Mouse (Mus musculus) left cerebral cortex, adult 9 months (tissue): Measurements from ENCODE around the gene Acot4.
"Not testable (repeated sequence)": the region's sequence is repeated elsewhere in the genome, so short reads cannot be mapped to it uniquely, and the experiment has no call there.

Experiments used
- DNase-seq, 2 experiments: peaks; one replicate each; pipeline ENCODE4 v3.0.0; 2022; ENCODE audit warnings: low spot score in 2 of 2

Acot4 gene

DNA sequence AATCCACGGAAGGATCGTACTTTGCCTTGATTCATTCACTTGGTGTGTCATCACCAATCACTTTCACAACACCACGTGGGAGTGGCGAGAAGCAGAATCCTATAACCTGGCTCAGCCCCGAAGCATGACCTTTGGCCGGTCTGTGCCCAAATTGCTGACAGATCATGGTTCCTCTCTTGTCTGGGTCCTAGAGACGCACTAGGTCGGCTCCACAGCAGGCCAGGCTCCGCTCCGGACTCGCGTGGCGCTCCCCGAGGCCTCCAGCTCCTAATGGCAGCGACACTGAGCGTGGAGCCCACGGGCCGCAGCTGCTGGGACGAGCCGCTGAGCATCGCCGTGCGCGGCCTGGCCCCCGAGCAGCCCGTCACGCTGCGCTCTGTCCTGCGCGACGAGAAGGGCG lies at the start of gene Acot4:
Acot4 (plus strand) TSS at position 139 of the 400 bp plus-strand sequence.
- peak in 1 of 2 experiments; percentile 17 for DNase-seq

- no peak for DNase-seq
These were observed 49.7 kb upstream of the Acot4 start for GRCm38 (mm10) chr12:83988483-83988882.

GRCm38 (mm10) chr12:83989378-83989777 lies 48.8 kb upstream of the Acot4 start:
- DNase-seq: no peak

DNA sequence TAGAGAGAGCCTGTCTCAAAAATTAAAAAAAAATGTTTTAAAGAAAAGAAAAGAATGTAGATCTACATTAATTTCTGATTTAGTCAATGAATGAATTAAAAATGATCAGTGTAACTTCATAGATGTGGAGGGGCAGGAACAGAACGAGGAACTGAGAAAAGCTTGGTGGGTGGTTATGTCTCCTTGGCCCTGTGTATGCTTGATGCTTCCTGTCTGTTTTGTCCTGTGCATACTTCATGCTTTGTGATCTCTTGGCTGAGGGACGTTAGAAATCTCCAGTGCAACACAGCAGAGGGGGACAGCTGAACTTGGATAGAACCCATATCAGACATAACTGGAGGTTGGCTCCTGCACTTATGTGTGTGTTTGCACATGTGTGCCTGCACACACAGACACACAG lies 41.0 kb upstream of the Acot4 start:
- DNase-seq: no peak

DNA sequence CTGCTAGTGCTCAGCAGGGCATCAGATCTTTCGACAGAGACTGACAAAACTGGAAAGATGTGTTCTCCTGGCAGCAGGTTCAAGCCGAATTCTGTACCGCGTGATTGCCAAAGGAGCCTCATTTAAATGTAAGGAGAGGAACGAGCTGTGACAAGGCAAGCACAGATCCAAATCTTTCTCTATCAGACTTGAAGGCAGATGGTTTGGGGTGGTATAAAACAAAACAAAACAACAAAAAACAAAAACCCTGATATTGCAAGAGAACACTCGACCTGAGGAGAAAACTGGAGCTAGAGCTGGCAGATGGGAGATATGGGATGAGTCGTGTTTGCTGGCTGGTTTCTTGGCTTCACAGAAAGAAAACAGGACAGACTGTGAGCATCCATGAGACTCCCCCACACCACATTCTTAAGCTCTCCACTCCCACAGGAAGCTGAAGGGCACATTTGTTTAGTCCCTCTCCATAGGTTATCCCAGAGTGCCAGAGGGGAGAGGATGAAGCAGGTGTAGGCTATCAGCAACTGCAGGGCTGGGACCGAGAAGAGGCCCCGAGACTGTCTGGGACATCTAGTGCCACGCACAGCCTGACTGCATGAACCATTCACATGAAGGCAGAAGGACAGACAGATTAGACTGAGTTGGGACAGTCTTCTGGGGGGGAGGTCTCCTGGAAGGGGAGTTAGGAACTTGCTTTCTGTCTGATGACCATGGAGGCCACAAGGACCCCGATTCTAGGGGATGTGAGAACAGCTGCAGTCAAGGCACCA lies 39.7 kb upstream of the Acot4 start:
- DNase-seq: peak in 1 of 2 experiments; percentile 29

- DNase-seq: not testable (repeated sequence)
These were observed 38.9 kb upstream of the Acot4 start for GRCm38 (mm10) chr12:83999237-83999636.

- no peak for DNase-seq
These were observed 37.8 kb upstream of the Acot4 start for GRCm38 (mm10) chr12:84000418-84000817.

DNA sequence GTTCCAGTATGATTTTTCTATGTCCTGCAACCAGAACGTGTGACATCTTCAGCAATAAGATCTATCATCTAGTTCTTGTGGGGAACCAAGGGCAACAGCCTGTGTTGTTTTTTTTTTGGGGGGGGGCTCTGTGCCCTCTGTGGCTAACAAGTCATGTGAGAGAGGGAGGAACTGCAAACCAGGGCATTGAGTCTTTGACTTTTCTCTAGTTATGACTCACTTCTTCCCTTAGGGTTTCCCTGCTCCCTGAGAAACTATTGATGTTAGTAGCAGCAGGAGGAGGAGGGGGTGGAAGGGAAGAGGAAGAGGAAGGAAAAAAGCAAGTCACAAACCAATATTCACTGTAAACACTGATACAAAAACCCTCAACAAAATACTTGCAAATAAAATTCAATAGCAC lies 34.3 kb upstream of the Acot4 start:
- DNase-seq: no peak

- no peak for DNase-seq
These were observed 29.9 kb upstream of the Acot4 start for GRCm38 (mm10) chr12:84008251-84008650.

- no peak for DNase-seq
These were observed 29.4 kb upstream of the Acot4 start for GRCm38 (mm10) chr12:84008729-84009128.

- DNase-seq: peak; percentile 50 to 54
These were observed 28.8 kb upstream of the Acot4 start, which contains the start of gene Acot1 for GRCm38 (mm10) chr12:84009171-84009965. Acot1 (plus strand) TSS chr12:84009490.

DNA sequence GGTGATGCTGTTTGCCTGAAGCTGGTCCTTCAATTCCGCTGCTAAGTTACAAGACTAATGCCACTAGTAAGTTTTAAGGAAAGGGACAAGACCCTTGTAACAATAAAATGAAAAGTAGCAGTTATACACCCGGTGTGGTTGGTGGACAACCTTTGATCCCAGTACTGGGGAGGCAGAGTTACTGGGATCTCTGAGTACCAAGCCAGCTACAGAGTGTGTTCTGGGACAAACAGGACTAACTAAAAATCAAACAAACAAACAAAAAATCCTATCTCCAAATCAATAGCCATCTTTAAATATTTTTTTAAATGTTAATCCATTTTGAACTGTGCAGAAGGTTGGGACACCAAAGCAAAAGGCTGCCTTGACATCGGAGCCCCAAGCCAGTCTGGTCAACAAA lies 28.0 kb upstream of the Acot4 start:
- DNase-seq: no peak

DNA sequence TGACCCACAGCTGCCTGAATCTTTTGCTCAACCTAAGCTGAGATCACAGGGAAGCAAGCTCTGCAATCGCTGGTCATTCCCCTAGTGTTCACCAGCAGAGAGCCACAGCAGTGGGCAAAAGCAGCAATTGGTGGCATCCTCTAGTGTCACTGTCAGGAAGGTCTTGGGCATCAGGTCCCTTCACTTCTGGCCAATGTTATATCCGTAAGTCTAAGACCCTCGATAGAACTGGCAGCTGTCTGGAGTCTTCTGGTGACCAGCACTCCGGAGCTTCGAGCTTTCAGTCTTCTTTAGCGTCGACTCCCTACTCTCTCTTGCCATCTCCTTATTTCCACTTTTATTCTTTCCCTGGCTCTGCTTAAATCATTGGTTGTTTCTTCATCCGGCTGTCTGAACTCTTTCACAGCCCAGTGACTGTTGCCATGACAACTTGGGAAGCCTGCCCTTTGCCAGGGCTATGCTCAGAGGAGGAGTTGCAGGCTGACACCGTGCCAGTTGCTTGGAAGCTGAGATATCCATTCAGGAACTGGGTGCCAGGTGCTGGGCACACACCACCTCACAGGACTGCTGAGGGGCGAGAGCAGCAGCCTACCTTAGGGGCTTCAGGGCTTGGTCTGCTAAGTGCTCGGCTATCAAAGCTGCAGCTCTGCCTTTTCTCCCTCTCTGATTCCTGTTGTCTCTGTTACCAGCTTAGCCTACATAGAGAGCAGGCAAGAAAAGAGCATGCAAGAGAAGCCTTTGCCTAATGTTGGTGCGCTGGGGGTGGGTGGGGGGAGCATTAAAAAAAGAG lies 26.7 kb upstream of the Acot4 start:
- peak in 1 of 2 experiments; percentile 69 for DNase-seq

DNA sequence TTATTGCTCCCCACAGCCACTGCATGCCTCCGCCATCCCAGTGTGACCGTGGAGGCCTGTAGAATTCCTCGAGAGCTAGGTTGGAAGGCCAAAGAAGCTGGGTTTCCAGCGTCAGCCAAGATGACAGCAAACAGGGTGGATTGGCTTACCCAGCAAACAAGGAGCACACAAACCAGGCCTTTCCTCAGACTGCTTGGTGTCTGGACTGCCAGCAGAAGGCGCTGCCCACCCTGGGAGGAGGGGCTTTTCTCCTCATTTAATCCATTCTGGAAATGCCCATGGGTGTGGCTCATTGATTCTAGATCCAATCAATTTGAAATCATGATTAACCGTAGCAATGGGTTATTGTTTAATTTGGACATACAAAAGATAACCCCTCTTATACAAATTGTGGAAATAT lies 25.0 kb upstream of the Acot4 start:
- DNase-seq: no peak

- peak in 1 of 2 experiments; percentile 47 for DNase-seq
These were observed 24.5 kb upstream of the Acot4 start for GRCm38 (mm10) chr12:84013701-84014100.

DNA sequence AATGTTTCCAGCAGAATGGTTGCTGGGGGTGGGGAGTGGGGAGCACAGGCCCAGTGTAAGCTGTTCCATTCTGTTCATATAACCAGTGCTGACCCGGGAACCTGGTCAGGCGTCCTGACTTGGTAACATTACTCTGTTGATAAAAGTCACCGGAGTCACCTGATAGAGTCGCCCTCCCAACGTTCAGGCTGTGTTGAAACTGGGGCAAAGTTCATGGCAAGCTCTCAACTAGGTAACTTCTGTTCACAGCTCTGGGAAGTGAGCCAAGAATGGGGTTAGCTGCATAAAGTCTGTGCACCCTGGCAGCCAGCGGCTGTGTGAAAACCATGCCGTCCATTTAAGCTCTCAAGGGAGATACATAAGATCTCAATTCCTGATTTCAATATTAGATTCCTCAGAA lies 17.7 kb upstream of the Acot4 start:
- DNase-seq: not testable (repeated sequence)

DNA sequence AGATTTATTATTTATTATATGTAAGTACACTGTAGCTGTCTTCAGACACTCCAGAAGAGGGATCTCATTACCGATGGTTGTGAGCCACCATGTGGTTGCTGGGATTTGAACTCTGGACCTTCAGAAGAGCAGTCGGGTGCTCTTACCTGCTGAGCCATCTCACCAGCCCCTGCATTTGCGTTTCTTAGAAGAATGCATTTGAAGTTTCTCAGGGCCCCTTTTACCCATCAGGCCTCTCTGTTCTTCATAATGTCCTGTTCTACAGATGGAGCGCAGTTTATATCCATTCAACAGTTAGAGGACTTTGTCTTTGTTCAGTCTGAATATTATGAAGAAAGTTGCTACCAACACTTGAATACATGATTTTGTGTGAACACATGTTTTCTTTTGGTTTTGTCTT lies 15.9 kb upstream of the Acot4 start:
- not testable (repeated sequence) for DNase-seq

DNA sequence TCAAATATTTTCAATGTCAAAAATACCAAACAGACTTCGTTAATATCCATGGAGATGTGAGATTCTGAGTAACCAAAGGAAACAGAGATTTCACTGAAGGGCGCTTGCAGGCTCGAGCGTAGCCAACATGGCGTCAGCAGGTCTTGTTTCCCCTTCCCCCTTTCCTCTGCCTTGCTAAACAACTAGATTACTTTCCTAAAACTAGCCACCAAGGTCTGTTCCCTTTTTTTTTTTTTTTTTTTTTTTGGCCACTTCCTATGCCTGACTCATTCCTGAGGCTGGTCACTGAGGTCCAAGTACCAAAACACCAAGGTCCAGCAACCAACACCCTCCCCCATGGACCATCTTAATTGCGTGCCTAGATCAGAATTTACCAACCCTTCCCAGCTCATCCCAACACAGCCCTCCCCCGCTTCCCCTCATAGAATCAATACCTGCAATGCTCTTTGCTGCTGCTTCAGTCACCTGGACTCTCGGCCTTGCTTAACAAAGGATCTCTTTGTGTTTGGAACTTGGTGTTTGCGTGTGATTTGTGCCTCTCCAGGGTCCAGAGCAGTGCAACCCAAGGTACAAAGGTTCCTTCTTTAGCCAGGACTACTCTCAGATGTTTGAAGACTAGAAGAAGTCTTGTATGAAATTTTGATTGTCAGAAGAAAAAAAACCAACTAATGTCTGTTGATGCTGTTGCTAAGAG lies 15.0 kb upstream of the Acot4 start:
- DNase-seq: no peak

DNA sequence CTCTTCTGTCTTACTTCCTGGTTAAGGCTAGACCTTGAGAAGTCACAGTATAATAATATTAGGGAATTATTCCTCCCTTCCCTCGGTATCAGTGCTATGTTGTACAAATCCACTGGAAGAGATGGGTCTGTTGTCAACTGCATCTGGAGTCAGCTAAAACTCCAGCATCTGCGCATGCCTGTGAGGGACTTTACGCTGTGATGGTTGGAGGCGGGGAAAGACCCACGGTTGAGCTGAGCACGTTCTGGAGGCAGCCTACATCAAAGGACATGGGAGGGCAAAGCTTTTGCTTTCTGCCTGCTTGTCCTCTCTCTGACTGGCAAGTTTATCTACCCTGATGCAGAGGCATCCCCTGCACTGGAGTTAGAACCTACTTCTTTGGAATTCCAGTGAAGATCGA lies 12.3 kb upstream of the Acot4 start:
- DNase-seq: no peak

- not testable (repeated sequence) for DNase-seq
These were observed 9.9 kb upstream of the Acot4 start for GRCm38 (mm10) chr12:84028328-84028727.

GRCm38 (mm10) chr12:84029043-84029442 lies 9.1 kb upstream of the Acot4 start:
- not testable (repeated sequence) for DNase-seq
